1 mouse cellular context compared by ENCODE assay signal in the genomic region with DNA sequence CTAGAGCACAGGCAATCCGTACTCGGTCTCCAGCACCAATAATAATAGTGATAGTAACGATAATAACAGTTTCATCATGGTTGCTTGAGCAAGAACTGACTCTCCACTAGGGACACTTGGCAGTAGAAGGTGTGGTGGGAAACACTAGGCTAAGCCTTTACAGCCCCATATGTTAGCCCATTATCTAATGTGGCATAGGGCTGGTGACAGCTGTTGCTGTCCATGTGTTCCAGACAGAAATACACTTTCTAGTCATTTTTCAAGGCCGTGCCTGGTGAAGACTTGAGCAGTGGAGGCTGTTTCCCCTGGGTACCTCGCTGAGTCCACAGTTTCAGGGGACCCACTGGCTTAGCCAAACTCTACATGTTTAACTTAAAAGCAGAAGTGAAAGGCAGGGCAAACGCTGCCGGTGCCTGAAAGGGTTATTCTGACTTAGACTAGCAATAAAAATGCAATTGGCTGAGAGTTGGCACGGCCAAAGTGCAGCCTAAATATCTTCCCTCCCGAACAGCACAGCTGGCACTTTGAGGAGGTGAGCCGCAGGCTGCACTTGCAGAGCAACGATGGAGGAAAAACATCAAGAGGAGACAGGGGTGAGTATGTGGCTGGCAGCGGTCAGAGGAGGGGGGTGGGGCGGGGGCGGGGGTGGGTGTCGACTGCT.
TF ChIP-seq lines count a peak whose summit lies in the region.

No protein-coding gene starts in this region.

TF ChIP-seq in MEL, 35 proteins besides CTCF, POLR2A, EP300 and RAD21 (continued from another document):
- TF ChIP-seq TBP (IDR thresholded peaks at IDR 0.05; ENCODE audit: low read depth, low read length): peak; percentile 17; the same call in 1 of the 2 replicates
- no peak for TF ChIP-seq GATA1 (IDR thresholded peaks at IDR 0.05; ENCODE audit: low read depth, low read length)
- TF ChIP-seq KAT2A (conservative IDR thresholded peaks at IDR 0.05; ENCODE audit: low read depth, low read length): no peak
- 0 out of 2 replicates have a peak, but pooled peaks have one; percentile 34 for TF ChIP-seq CHD1 (IDR thresholded peaks at IDR 0.05; ENCODE audit: low read depth, low read length)
- no peak for TF ChIP-seq MYC (IDR thresholded peaks at IDR 0.05; ENCODE audit: low read depth, low read length)
- no peak for TF ChIP-seq BHLHE40 (IDR thresholded peaks at IDR 0.05; ENCODE audit: borderline replicate concordance, low read depth, low read length)
- peak; percentile 83 for TF ChIP-seq MXI1 (IDR thresholded peaks at IDR 0.05; ENCODE audit: low read depth, low read length)
- TF ChIP-seq POLR2AphosphoS5 (IDR thresholded peaks at IDR 0.05; ENCODE audit: borderline replicate concordance, low read depth, low read length): no peak
- no peak for TF ChIP-seq ZMIZ1 (IDR thresholded peaks at IDR 0.05; ENCODE audit: low read depth, low read length)
- no peak for TF ChIP-seq TAL1 (IDR thresholded peaks at IDR 0.05; ENCODE audit: low read length)
- TF ChIP-seq HCFC1 (IDR thresholded peaks at IDR 0.05; ENCODE audit: low read depth, low read length): no peak
- TF ChIP-seq NELFE (IDR thresholded peaks at IDR 0.05; ENCODE audit: low read depth, low read length): no peak
- no peak for TF ChIP-seq ZC3H11A (IDR thresholded peaks at IDR 0.05; ENCODE audit: low read depth, low read length)
- no peak for TF ChIP-seq E2F4 (IDR thresholded peaks at IDR 0.05; ENCODE audit: borderline replicate concordance, low read depth, low read length)
- TF ChIP-seq ELF1 (IDR thresholded peaks at IDR 0.05; ENCODE audit: low read depth, low read length): no peak
- TF ChIP-seq ETS1 (IDR thresholded peaks at IDR 0.05; ENCODE audit: low read depth, low read length): peak; percentile 62
- TF ChIP-seq NRF1 (IDR thresholded peaks at IDR 0.05; ENCODE audit: insufficient read depth, low read depth, low read length, poor library complexity, severe bottlenecking): no peak
- TF ChIP-seq MAX (IDR thresholded peaks at IDR 0.05; ENCODE audit: low read length): no peak
- TF ChIP-seq MYB (IDR thresholded peaks at IDR 0.05; ENCODE audit: low read depth, low read length): no peak
- TF ChIP-seq RCOR1 (IDR thresholded peaks at IDR 0.05; ENCODE audit: low read depth, low read length): no peak
- no peak for TF ChIP-seq MAFK (IDR thresholded peaks at IDR 0.05; ENCODE audit: borderline replicate concordance, low read depth, low read length)
- no peak for TF ChIP-seq MEF2A (IDR thresholded peaks at IDR 0.05; ENCODE audit: extremely low read depth, insufficient replicate concordance, low read depth, low read length, poor library complexity, severe bottlenecking)
- no peak for TF ChIP-seq ZNF384 (IDR thresholded peaks at IDR 0.05; ENCODE audit: low read depth, low read length)
- no peak for TF ChIP-seq USF1 (IDR thresholded peaks at IDR 0.05; ENCODE audit: low read depth, low read length)
- no peak for TF ChIP-seq CHD2 (IDR thresholded peaks at IDR 0.05; ENCODE audit: low read length)
- TF ChIP-seq TCF12 (IDR thresholded peaks at IDR 0.05; ENCODE audit: low read depth, low read length): no peak
- TF ChIP-seq SMC3 (IDR thresholded peaks at IDR 0.05; ENCODE audit: low read depth, low read length): no peak
- TF ChIP-seq POLR2AphosphoS2 (IDR thresholded peaks at IDR 0.05; ENCODE audit: low read length): no peak
- TF ChIP-seq UBTF (IDR thresholded peaks at IDR 0.05; ENCODE audit: borderline replicate concordance, insufficient read depth, low read depth, low read length): no peak
- no peak for TF ChIP-seq MAZ (IDR thresholded peaks at IDR 0.05; ENCODE audit: low read depth, low read length)
- peak; percentile 57 for TF ChIP-seq SIN3A (IDR thresholded peaks at IDR 0.05; ENCODE audit: low read length)
- TF ChIP-seq GABPA (IDR thresholded peaks at IDR 0.05; ENCODE audit: low read depth, low read length): no peak
- no peak for TF ChIP-seq ZKSCAN1 (IDR thresholded peaks at IDR 0.05; ENCODE audit: low read depth, low read length)
- no peak for TF ChIP-seq USF2 (IDR thresholded peaks at IDR 0.05; ENCODE audit: borderline replicate concordance in 1 of 2, insufficient read depth in 1 of 2, low read depth in 1 of 2, low read length in 2 of 2)
